ENCODE assay signal across 9 mouse cellular contexts in genomic region chr11:71763154-71763553, GRCm38 (mm10). TPM values are rescaled to one million over a fixed set of nuclear protein-coding genes. Genes with fewer than 3 reads are reported as not detected.
A peak's percentile ranks its signal among the peaks of the same experiment; 100 is the strongest.
DNase-seq lines count a peak whose midpoint lies in the region; ATAC-seq and TF ChIP-seq lines count a peak whose summit lies in the region.
"Had no signal": no experiment of that assay in that cellular context is flagged by ENCODE, and none has a peak within 500 bp of the region (broad histone marks: within the 10 kb centered on the region; RNA-seq: fewer than 3 reads in every experiment).

No protein-coding gene starts in this region.

- peaks cover 28% of the 10 kb centered on the region for H3K4me1 ChIP-seq in neural tube, embryonic 11.5 days (ENCODE audit: control insufficient read depth, insufficient read depth, low read length)
- H3K4me1 ChIP-seq in neural tube, embryonic 15.5 days = peaks cover 46% of the 10 kb centered on the region

- H3K36me3 ChIP-seq in neural tube, embryonic 11.5 days (ENCODE audit: control insufficient read depth, insufficient read depth, low read length) = no peaks in the 10 kb centered on the region; the same call in 1 of the 2 replicates
- H3K36me3 ChIP-seq in neural tube, embryonic 15.5 days = no peaks in the 10 kb centered on the region

- H3K27ac ChIP-seq in neural tube, embryonic 11.5 days (ENCODE audit: low read depth, low read length) = peak overlapping the region; percentile 78
- H3K27ac ChIP-seq in layer of hippocampus, adult 2 months = peak overlapping the region; percentile 95
- H3K27ac ChIP-seq in neural tube, embryonic 15.5 days (replicated peaks) = peak overlapping the region; percentile 70

- TF ChIP-seq CTCF in layer of hippocampus, adult 2 months (conservative IDR thresholded peaks at IDR 0.05) = no peak

- ATAC-seq in neural tube, embryonic 11.5 days (ENCODE audit: insufficient read depth, low FRiP score, low TSS enrichment) = peak; percentile 54; the same call in 1 of the 2 replicates
- ATAC-seq in neural tube, embryonic 15.5 days (ENCODE audit: low FRiP score) = peak; percentile 70; the same call in 1 of the 2 replicates

- H3K27me3 ChIP-seq in neural tube, embryonic 11.5 days (ENCODE audit: control insufficient read depth, insufficient read depth, low read length) = no peaks in the 10 kb centered on the region
- no peaks in the 10 kb centered on the region for H3K27me3 ChIP-seq in neural tube, embryonic 15.5 days (replicated peaks)

- peak; percentile 70 to 78 for DNase-seq in cerebellum, postnatal 14 days
- DNase-seq in cerebellum, adult 11 months = no peak
- DNase-seq in neural tube, embryonic 11.5 days (ENCODE audit: low spot score) = peak; percentile 71
- no peak for DNase-seq in neural tube, embryonic 10.5 days (ENCODE audit: extremely low spot score, low spot score)
- DNase-seq in layer of hippocampus, adult 2 months (ENCODE audit: low spot score in 2 of 2) = peak; percentile 47 to 59
- DNase-seq in adrenal gland, postnatal 25 days = no peak
- DNase-seq in thymus, postnatal 10 days (ENCODE audit: low spot score in 2 of 2) = no peak
- DNase-seq: liver had no signal

- H3K9me3 ChIP-seq in neural tube, embryonic 11.5 days (ENCODE audit: control insufficient read depth, low read length) = no peaks in the 10 kb centered on the region
- H3K9me3 ChIP-seq in neural tube, embryonic 15.5 days (replicated peaks) = no peaks in the 10 kb centered on the region

- no peak overlapping the region for H3K4me2 ChIP-seq in neural tube, embryonic 11.5 days (ENCODE audit: low read depth)
- no peak overlapping the region for H3K4me2 ChIP-seq in neural tube, embryonic 15.5 days

- H3K4me3 ChIP-seq in neural tube, embryonic 11.5 days (ENCODE audit: low read depth, low read length) = no peak overlapping the region
- H3K4me3 ChIP-seq in layer of hippocampus, adult 2 months = no peak overlapping the region
- H3K4me3 ChIP-seq in neural tube, embryonic 15.5 days (replicated peaks) = no peak overlapping the region

- H3K9ac ChIP-seq in neural tube, embryonic 11.5 days (ENCODE audit: low read length) = no peak overlapping the region
- H3K9ac ChIP-seq in neural tube, embryonic 15.5 days (replicated peaks) = no peak overlapping the region

- WGBS in neural tube, embryonic 11.5 days = 25% methylated on average over 5 of the region's 5 CpGs
- WGBS in neural tube, embryonic 15.5 days = 14% methylated on average over 5 of the region's 5 CpGs

RNA-seq across cellular contexts. Expression of gene Wscd1, which starts 13.4 kb away (rescaled TPM):
- polyA plus RNA-seq in neural tube, embryonic 11.5 days (2014; fragmentation: Nextera tagmentation; extraction: Ambion mirVana) = 47.3 and 50.5 TPM in 2 replicates
- total RNA-seq in layer of hippocampus, adult 2 months (2021) = 100 to 1,000 TPM; 111 to 114 TPM
- 57.7 and 62.1 TPM in 2 replicates for polyA plus RNA-seq in neural tube, embryonic 15.5 days (2015; fragmentation: Nextera tagmentation; extraction: Ambion mirVana)
- total RNA-seq in adrenal gland, postnatal 25 days (2021) = 7.3 and 8.7 TPM in 2 replicates

Comparison
In these comparisons a context has a peak if more than half of its experiments do, and no peak if none do; other contexts are left out.
1. DNase-seq: peak in cerebellum, postnatal 14 days (2 of 2), neural tube, embryonic 11.5 days (single experiment) and layer of hippocampus, adult 2 months (2 of 2); none in cerebellum, adult 11 months (single experiment), neural tube, embryonic 10.5 days (single experiment), adrenal gland, postnatal 25 days (single experiment) and thymus, postnatal 10 days (0 of 2).
2. RNA of gene Wscd1, which starts 13.4 kb away (total RNA-seq): 111 to 114 TPM in layer of hippocampus, adult 2 months; 7.3 to 8.7 TPM in adrenal gland, postnatal 25 days; every median in the first group is over 10 times any median in the second.
3. Peak in every context shown above with its lines, with median percentiles within 50 percentile points of each other: H3K27ac ChIP-seq.